Mouse (Mus musculus): Measurements from ENCODE around the gene Lsr.
"Not testable (repeated sequence)": the region's sequence is repeated elsewhere in the genome, so short reads cannot be mapped to it uniquely, and the experiment has no call there.

Gene Lsr

GRCm38 (mm10) chr7:30959786-30960349 is 13.4 kb downstream of the Lsr start:
- DNase-seq, result no peak

DNA sequence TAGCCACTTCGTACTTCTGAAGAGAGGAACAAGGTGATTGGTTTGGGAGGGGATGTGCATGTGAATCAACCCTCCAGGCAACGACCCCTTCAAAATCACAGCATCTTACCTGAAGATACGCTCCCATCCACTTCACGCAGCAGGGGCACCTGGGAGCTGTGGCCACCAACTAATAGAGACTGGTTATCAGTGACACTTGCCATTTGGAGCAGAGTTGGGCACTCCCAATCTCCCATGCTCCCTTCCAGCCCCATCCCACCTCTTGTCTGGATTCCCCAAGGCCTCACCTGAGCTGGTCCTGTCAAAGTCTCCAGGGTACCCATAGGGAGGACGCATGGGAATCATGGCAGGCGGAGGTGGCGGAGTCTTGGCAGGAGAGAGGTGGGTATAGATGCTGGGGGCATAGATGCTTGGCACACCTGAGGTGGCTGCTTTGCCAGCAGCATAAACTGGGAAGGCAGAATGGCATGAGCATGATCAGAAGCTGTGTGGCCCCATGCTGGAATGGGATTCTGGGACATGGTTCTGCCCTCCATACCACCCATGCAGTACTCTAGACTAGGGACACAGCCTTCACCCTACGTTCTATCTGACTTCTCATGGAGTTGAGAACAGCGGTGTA is 14.3 kb downstream of the Lsr start:
- no peak for DNase-seq

- no peak for DNase-seq
Measured at GRCm38 (mm10) chr7:30958109-30958865, 15.0 kb downstream of the Lsr start.

GRCm38 (mm10) chr7:30957367-30957783 is 15.9 kb downstream of the Lsr start:
- peak; percentile 93 for DNase-seq

DNA sequence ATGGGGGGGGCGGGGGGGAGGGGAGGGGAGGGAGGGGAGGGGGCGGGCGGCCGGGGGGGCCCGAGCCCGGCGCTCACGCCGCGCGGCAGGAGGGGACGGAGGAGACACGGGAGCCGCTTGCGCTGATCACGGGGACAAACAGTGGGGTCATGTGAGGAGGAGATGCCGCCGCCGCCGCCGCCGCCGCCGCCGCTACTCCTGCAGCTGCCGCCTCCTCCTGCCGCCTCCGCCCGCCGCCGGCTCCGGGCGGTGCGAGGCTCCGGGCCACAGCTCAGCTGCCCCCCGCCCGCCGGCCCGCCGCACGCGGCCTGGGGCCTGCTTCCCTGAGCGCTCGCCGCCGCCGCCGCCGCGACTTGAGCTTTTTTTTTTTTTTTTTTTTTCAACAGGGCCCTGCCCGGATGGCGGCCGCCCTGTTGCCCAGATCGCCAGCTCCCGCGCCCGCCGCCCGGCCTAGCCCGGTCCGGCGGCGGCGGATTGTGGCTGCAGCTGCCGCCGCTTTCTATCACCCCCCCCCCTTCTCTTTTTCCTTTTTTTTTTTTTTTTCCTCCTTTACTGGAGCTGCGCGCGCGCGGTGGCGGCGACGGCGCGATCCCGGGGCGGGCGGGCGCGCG is 16.4 kb downstream of the Lsr start, which contains the start of gene Usf2:
Usf2 (minus strand) TSS at position 48 of the 611 bp plus-strand sequence.
- peak; percentile 91 for DNase-seq

GRCm38 (mm10) chr7:30956357-30956751 is 16.9 kb downstream of the Lsr start:
- no peak for DNase-seq

- peak; percentile 91 for DNase-seq
Measured at GRCm38 (mm10) chr7:30955584-30956356, 17.5 kb downstream of the Lsr start.

DNA sequence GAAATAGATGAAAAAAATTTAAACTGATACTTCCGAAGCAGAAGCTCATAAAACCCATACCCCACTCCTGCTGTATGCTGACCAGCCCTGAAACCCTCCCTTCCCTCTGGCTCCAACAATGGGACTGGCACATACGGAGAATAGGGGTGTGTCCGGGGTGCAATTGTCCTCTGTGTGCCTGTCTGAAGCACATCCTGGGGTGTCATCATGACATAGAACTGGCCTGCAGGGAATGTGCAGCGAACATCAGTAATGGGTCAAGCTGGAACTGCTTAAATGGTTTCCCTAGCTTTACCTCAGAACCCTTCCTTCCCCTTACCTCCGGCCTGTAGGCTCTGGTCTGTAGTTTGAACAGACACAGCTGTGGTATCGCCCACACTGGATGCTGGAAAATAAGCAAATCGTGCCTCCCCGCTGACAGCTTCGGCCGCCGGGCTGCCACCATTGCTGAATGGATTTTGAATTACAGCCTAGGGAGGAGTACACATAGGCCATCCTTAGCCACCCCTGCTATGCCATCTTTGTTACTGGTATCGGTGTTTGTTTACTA is 18.2 kb downstream of the Lsr start:
- no peak for DNase-seq

- DNase-seq, result no peak
Measured at GRCm38 (mm10) chr7:30954036-30954435, 19.2 kb downstream of the Lsr start.

- no peak for DNase-seq
Measured at GRCm38 (mm10) chr7:30953459-30953858, 19.8 kb downstream of the Lsr start.

- DNase-seq, result no peak
Measured at GRCm38 (mm10) chr7:30952441-30953265, 20.6 kb downstream of the Lsr start.

- DNase-seq, result not testable (repeated sequence)
Measured at GRCm38 (mm10) chr7:30949902-30950301, 23.4 kb downstream of the Lsr start.

DNA sequence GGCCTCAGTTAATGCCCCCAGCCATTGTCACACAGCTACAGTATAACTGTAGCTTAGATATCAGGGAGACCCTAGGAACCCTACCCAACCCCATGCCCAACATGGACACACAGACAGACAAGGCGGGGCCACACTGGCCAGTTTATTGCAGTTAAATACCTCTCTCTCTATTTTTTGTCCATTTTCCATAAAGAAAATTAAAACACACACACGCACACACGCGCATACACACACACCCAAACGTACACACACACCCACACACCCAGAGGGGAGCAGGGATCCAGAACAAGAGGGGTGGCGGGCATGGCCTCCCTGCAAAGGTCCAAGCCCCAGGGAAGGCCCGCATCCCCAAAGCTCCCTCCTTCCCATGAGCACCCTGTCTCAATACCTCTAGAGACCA is 27.4 kb downstream of the Lsr start:
- no peak for DNase-seq

DNA sequence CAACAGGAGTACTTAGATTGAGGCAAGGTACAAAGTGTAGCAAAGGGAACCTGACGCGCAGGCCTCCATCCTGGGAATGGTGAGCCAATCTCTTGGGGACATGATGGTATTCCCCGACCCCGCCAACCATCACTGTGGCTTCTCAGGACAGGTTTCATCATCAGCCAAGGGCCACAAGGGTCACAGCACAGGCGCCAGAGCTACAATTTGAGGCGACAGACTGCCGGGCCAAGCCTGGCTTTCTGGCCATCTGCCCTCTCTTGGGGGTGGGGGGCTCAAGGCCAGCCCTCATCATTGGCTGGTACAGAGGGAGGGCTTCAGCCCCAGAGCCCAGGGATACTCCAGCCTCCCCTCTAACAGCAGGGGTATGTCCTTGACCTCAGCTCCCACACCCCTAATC is 27.8 kb downstream of the Lsr start:
- DNase-seq, result not testable (repeated sequence)

DNA sequence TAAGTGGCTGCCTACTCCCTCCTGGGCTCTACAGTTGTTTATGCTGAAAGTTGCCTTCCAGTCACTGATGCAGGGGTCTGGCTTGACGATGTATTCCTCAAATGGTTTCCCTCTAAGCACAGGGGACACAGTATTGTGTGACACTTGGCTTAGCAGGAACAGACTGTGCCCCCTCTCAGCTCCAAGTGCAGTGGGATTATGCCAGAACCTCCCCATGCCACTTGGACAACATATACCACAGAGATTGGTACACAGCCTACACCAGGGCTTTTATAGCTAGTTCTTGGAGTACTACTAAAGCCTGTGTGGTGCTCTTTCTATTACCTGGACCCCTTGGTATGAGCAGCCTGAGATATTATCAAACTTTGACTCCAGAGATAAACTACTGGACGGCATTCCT is 28.6 kb downstream of the Lsr start:
- DNase-seq, result not testable (repeated sequence)

- DNase-seq, result no peak
Measured at GRCm38 (mm10) chr7:30943909-30944635, 29.2 kb downstream of the Lsr start, which contains the start of gene Hamp. Gene Hamp (minus strand): TSS chr7:30944032.

DNA sequence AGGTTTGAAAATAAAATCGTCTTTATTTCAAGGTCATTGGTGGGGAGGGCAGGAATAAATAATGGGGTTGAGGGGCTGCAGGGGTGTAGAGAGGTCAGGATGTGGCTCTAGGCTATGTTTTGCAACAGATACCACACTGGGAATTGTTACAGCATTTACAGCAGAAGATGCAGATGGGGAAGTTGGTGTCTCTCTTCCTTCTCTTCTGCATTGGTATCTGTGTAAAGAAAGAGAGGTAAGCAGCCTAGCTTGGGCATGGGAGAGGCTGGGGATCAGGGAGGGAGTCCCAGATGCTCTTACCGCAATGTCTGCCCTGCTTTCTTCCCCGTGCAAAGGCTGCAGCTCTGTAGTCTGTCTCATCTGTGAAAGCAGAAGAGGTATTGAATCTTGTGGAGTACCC is 30.9 kb downstream of the Lsr start:
- not testable (repeated sequence) for DNase-seq

GRCm38 (mm10) chr7:30940070-30940469 is 33.2 kb downstream of the Lsr start:
- DNase-seq, result not testable (repeated sequence)

DNA sequence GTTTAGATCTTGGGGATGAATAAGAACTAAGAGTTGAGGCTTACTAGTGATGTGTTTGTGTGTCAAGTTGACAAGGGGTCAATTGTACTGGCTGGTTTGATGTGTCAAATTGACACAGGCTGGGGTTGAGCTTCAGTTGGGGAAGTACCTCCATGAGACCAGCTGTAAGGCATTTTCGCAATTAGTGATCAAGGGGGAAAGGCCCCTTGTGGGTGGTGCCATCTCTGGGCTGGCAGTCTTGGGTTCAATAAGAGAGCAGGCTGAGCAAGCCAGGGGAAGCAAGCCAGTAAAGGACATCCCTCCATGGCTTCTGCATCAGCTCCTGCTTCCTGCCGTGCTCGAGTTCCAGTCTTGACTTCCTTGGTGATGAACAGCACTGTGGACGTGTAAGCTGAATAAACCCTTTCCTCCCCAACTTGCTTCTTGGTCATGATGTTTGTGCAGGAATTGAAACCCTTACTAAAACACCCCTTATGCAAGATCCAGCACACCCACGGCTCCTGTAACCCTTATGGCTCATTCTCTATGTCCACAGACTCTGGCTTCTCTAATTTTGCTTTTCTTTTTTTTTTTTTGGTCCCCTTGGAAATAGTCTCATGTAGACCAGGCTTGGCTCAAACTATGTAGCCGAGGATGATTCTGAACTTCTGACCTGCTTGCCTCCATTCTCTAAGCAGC is 37.7 kb downstream of the Lsr start:
- DNase-seq, result not testable (repeated sequence)

DNA sequence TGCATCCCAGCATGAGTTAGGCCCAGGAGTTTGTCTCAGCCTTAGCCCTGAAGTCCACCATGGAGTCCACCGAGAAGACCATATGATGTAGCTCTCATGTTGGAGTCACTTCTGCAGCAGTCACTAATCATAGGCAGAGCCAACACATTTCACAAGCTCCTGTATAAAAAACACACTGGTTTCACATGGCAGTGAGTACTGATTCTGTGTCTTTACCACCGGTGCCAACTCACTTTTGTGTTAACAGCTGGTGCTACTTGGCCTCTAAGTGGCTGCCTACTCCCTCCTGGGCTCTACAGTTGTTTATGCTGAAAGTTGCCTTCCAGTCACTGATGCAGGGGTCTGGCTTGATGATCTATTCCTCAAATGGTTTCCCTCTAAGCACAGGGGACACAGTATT is 48.7 kb downstream of the Lsr start, which contains the start of gene Hamp2:
Hamp2 (minus strand) TSS at position 101 of the 400 bp plus-strand sequence.
- not testable (repeated sequence) for DNase-seq
